ENCODE assay signal across 17 mouse cellular contexts in the genomic region with DNA sequence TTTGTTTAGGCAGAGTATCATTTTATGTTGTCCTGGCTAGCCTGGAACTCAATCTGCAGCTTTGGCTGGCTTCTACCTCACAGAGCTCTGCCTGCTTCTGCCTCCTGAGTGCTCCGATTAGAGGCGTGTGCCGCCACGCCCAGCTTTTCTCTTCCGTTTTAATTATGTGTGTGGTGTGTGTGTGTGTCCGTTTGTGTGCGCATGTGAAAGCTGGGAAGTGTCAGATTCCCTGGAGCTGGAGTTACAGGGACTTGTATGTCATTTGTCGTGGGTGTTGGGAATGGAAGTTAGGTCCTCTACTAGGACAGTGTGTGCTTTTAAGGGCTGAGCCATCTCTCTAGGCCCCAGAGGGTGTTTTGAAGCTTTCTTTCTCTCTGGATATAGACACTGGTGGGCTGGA. TPM values are rescaled to one million over a fixed set of nuclear protein-coding genes. Genes with fewer than 3 reads are reported as not detected.
DNase-seq lines count a peak whose midpoint lies in the region; ATAC-seq and TF ChIP-seq lines count a peak whose summit lies in the region.
"Had no signal": no experiment of that assay in that cellular context is flagged by ENCODE, and none has a peak within 500 bp of the region (broad histone marks: within the 10 kb centered on the region; RNA-seq: fewer than 3 reads in every experiment).

No protein-coding gene starts in this region.

- H3K4me2 ChIP-seq in limb, embryonic 14.5 days (replicated peaks; ENCODE audit: low read depth, low read length, severe bottlenecking), result no peak overlapping the region

- no peak for ATAC-seq in limb, embryonic 14.5 days (ENCODE audit: low FRiP score, low read depth)
- ATAC-seq: CD4-positive, CD25-positive, alpha-beta regulatory T cell, adult 4 months; intestine, embryonic 16.5 days had no signal

- H3K9me3 ChIP-seq in limb, embryonic 14.5 days (ENCODE audit: control insufficient read depth, low read length), result no peaks in the 10 kb centered on the region
- H3K9me3 ChIP-seq: forebrain, embryonic 10.5 days; hindbrain, embryonic 13.5 days; limb, embryonic 13.5 days; megakaryocyte, embryonic 14.5 days; neural tube, embryonic 15.5 days had no signal

- H3K4me1 ChIP-seq in testis, adult 2 months (ENCODE audit: control insufficient read depth, insufficient read depth, low read length), result peaks cover 18% of the 10 kb centered on the region
- peaks cover 9% of the 10 kb centered on the region for H3K4me1 ChIP-seq in limb, embryonic 14.5 days (ENCODE audit: control insufficient read depth, insufficient read depth, low read length)
- H3K4me1 ChIP-seq in cerebellum, adult 2 months (ENCODE audit: control insufficient read depth, insufficient read depth, low read length), result peaks cover 31% of the 10 kb centered on the region

- H3K36me3 ChIP-seq in testis, adult 2 months (ENCODE audit: control insufficient read depth, insufficient read depth, low read length), result no peaks in the 10 kb centered on the region
- H3K36me3 ChIP-seq in limb, embryonic 14.5 days (ENCODE audit: control insufficient read depth, insufficient read depth, low read length), result no peaks in the 10 kb centered on the region
- H3K36me3 ChIP-seq: forebrain, embryonic 10.5 days; hindbrain, embryonic 13.5 days; limb, embryonic 13.5 days; neural tube, embryonic 15.5 days had no signal

- H3K9ac ChIP-seq in limb, embryonic 14.5 days (ENCODE audit: low read depth, low read length, severe bottlenecking), result no peak overlapping the region
- H3K9ac ChIP-seq: limb, embryonic 13.5 days had no signal

- TF ChIP-seq POLR2A in testis, adult 2 months (IDR thresholded peaks at IDR 0.05; ENCODE audit: control insufficient read depth, low read depth, low read length), result no peak
- TF ChIP-seq POLR2A in limb, embryonic 14.5 days (IDR thresholded peaks at IDR 0.05; ENCODE audit: borderline replicate concordance, extremely low read depth, insufficient read depth, insufficient read length), result no peak
- no peak for TF ChIP-seq POLR2A in cerebellum, adult 2 months (IDR thresholded peaks at IDR 0.05; ENCODE audit: borderline replicate concordance, insufficient read depth, low read length)

- peak; percentile 15 for DNase-seq in kidney, adult 18-20 months
- DNase-seq in kidney, adult 9 months, result no peak
- DNase-seq in testis, postnatal 14 days (ENCODE audit: low spot score), result no peak
- no peak for DNase-seq in limb, embryonic 14.5 days (ENCODE audit: low spot score)
- DNase-seq in cerebellum, adult 2 months, result no peak
- DNase-seq in urinary bladder, postnatal 10 days (ENCODE audit: low spot score), result no peak
- DNase-seq: right cerebral cortex, adult 18-20 months; thymus, adult 2 months had no signal

- H3K27me3 ChIP-seq in testis, adult 2 months (ENCODE audit: control insufficient read depth, insufficient read depth, low read length), result no peaks in the 10 kb centered on the region
- H3K27me3 ChIP-seq in limb, embryonic 14.5 days (ENCODE audit: control insufficient read depth, insufficient read depth, low read length), result no peaks in the 10 kb centered on the region
- H3K27me3 ChIP-seq in cerebellum, adult 2 months (ENCODE audit: control insufficient read depth, insufficient read depth, low read length), result no peaks in the 10 kb centered on the region
- H3K27me3 ChIP-seq: limb, embryonic 13.5 days had no signal

- WGBS in limb, embryonic 14.5 days, result 92% methylated on average over 8 of the region's 8 CpGs
- 94% methylated on average over 8 of the region's 8 CpGs for WGBS in cerebellum, adult 2 months

- TF ChIP-seq CTCF in testis, adult 2 months (IDR thresholded peaks at IDR 0.05; ENCODE audit: control insufficient read depth, insufficient read depth, insufficient replicate concordance, low read depth, low read length), result no peak
- no peak for TF ChIP-seq CTCF in cerebellum, adult 2 months (IDR thresholded peaks at IDR 0.05; ENCODE audit: borderline replicate concordance, insufficient read depth, low read depth, low read length)

- H3K4me3 ChIP-seq in testis, adult 2 months (ENCODE audit: control insufficient read depth, low read depth, low read length), result no peak overlapping the region
- H3K4me3 ChIP-seq in limb, embryonic 14.5 days (replicated peaks; ENCODE audit: low read length), result no peak overlapping the region
- H3K4me3 ChIP-seq in cerebellum, adult 2 months (replicated peaks; ENCODE audit: insufficient read depth, low read depth, low read length), result no peak overlapping the region
- H3K4me3 ChIP-seq: hindbrain, embryonic 13.5 days; left cerebral cortex, adult 2 months; megakaryocyte, embryonic 14.5 days; neural tube, embryonic 15.5 days had no signal

- H3K27ac ChIP-seq in testis, adult 2 months (ENCODE audit: control insufficient read depth, insufficient read depth, low read depth, low read length), result peak overlapping the region; percentile 16; the same call in 1 of the 2 replicates
- 0 out of 2 replicates have a peak overlapping the region, but pooled peaks have one; percentile 52 for H3K27ac ChIP-seq in limb, embryonic 14.5 days (replicated peaks; ENCODE audit: low read depth, low read length)
- H3K27ac ChIP-seq in cerebellum, adult 2 months (ENCODE audit: insufficient read depth, low read length), result no peak overlapping the region

RNA-seq across cellular contexts. Expression of a gene that starts 1.1 kb away (rescaled TPM):
- 0.72 and 0.88 TPM in 2 replicates for polyA plus RNA-seq in testis, adult 2 months (2012; rRNA removed)
- polyA plus RNA-seq in limb, embryonic 14.5 days (2012; rRNA removed), result 3.9 and 4.5 TPM in 2 replicates
- polyA plus RNA-seq in limb, embryonic 14.5 days (2014; fragmentation: Nextera tagmentation; extraction: Ambion mirVana), result 0.40 and 0.48 TPM in 2 replicates
- 0.38 and 0.48 TPM in 2 replicates for polyA plus RNA-seq in cerebellum, adult 2 months (2012; rRNA removed)

RNA-seq across cellular contexts. Expression of a gene that starts 27.2 kb away (rescaled TPM):
- 15.4 and 16.6 TPM in 2 replicates for polyA plus RNA-seq in testis, adult 2 months (2012; rRNA removed)
- polyA plus RNA-seq in limb, embryonic 14.5 days (2012; rRNA removed), result 98.3 and 112 TPM in 2 replicates
- 144 and 146 TPM in 2 replicates for polyA plus RNA-seq in limb, embryonic 14.5 days (2014; fragmentation: Nextera tagmentation; extraction: Ambion mirVana)
- 147 and 168 TPM in 2 replicates for polyA plus RNA-seq in cerebellum, adult 2 months (2012; rRNA removed)

RNA-seq across cellular contexts. Expression of a gene that starts 42.9 kb away (rescaled TPM):
- polyA plus RNA-seq in testis, adult 2 months (2012; rRNA removed), result 0.58 and 0.76 TPM in 2 replicates
- polyA plus RNA-seq in limb, embryonic 14.5 days (2012; rRNA removed), result 3.1 and 4.0 TPM in 2 replicates
- 9.1 and 9.5 TPM in 2 replicates for polyA plus RNA-seq in limb, embryonic 14.5 days (2014; fragmentation: Nextera tagmentation; extraction: Ambion mirVana)
- polyA plus RNA-seq in cerebellum, adult 2 months (2012; rRNA removed), result 1.9 TPM in 2 replicates

RNA-seq across cellular contexts. Expression of a gene that starts 46.9 kb away (rescaled TPM):
- 0.84 and 1.9 TPM in 2 replicates for polyA plus RNA-seq in testis, adult 2 months (2012; rRNA removed)
- 0.08 and 0.21 TPM in 2 replicates for polyA plus RNA-seq in limb, embryonic 14.5 days (2012; rRNA removed)
- 0.11 TPM in 1 of 2 replicates, not detected in the other for polyA plus RNA-seq in limb, embryonic 14.5 days (2014; fragmentation: Nextera tagmentation; extraction: Ambion mirVana)
- polyA plus RNA-seq in cerebellum, adult 2 months (2012; rRNA removed), result 62.1 and 65.4 TPM in 2 replicates
- polyA plus RNA-seq: CD4-positive, CD25-positive, alpha-beta regulatory T cell, adult 4 months had no signal
